Mouse (Mus musculus) heart, adult 2 months (tissue): Measurements from ENCODE around the gene Tmem53. TPM values are rescaled to one million over a fixed set of nuclear protein-coding genes. Genes with fewer than 3 reads are reported as not detected.
"Not testable (repeated sequence)": the region's sequence is repeated elsewhere in the genome, so short reads cannot be mapped to it uniquely, and the experiment has no call there.

Experiments used
- DNase-seq, 2 experiments: peaks; one replicate each; pipeline ENCODE4 v3.0.0; 2021
- H3K27ac ChIP-seq: fragments of 200-600 bp; 2 replicates; pipeline ENCODE4 v1.8.1; 2022
- H3K27me3 ChIP-seq: fragments of 200-500 bp; 2 replicates; pipeline ENCODE4 v1.6.1; 2012; ENCODE audit warnings: mild to moderate bottlenecking, low read length, inconsistent platforms, mixed read lengths; ENCODE audit not compliant: control insufficient read depth, insufficient read depth
- H3K36me3 ChIP-seq: fragments of 200-500 bp; 2 replicates; pipeline ENCODE4 v1.6.1; 2012; ENCODE audit warnings: low read length, inconsistent platforms; ENCODE audit not compliant: control insufficient read depth, insufficient read depth
- H3K4me1 ChIP-seq: fragments of 200-500 bp; 2 replicates; pipeline ENCODE4 v1.6.1; 2011; ENCODE audit warnings: low read length; ENCODE audit not compliant: control insufficient read depth, insufficient read depth
- H3K4me3 ChIP-seq: fragments of 200-600 bp; 2 replicates; pipeline ENCODE4 v1.8.1; 2022
- H3K79me2 ChIP-seq: fragments of 200-500 bp; replicated peaks from 2 replicates; pipeline ENCODE4 v1.6.1; 2012; ENCODE audit warnings: mild to moderate bottlenecking, inconsistent platforms, low read length, moderate library complexity, mixed read lengths; ENCODE audit not compliant: control insufficient read depth, insufficient read depth
- H3K9ac ChIP-seq: fragments of 200-500 bp; 2 replicates; pipeline ENCODE4 v1.6.1; 2012; ENCODE audit warnings: low read depth, mild to moderate bottlenecking, control low read depth, inconsistent platforms, low read length, mixed read lengths
- CTCF ChIP-seq: fragments of 200-600 bp; IDR thresholded peaks from 2 replicates; pipeline ENCODE4 v1.8.1; 2022; ENCODE audit warnings: antibody characterized with exemption, mild to moderate bottlenecking, moderate library complexity
- EP300 ChIP-seq: fragments of 200-500 bp; IDR thresholded peaks from 2 replicates; pipeline ENCODE4 v1.6.1; 2011; ENCODE audit warnings: low read depth, low read length, control low read depth; ENCODE audit not compliant: insufficient read depth
- POLR2A ChIP-seq: fragments of 200-500 bp; IDR thresholded peaks from 2 replicates; pipeline ENCODE4 v1.6.1; 2011; ENCODE audit warnings: mild to moderate bottlenecking, low read depth, low read length, control low read depth; ENCODE audit not compliant: insufficient read depth
- WGBS: fragments of 180-500 bp; shearing (Covaris S2); methylation state at CpG from one replicate; pipeline ENCODE4 v1.1.7; 2018; 5-methylcytosine and 5-hydroxymethylcytosine counted together
- intact Hi-C: fragments of 180-260 bp; cut with DNase I; formaldehyde crosslinking; loops from one replicate; pipeline ENCODE4 v1.15.1; 2025
- polyA plus RNA-seq: library from polyadenylated mRNA; depleted of rRNA; stranded (reverse); fragments of >200 nt; gene quantifications from 2 replicates; pipeline ENCODE4 v1.2.3, GENCODE M21; 2012
- total RNA-seq, 2 experiments: library from RNA; stranded (reverse); gene quantifications; 2 replicates each; pipeline ENCODE4 v1.2.3; 2021

Tmem53 gene
- total and polyA plus RNA-seq, 3 experiments: 25.0 to 62.3 (median 30.6) TPM

DNA sequence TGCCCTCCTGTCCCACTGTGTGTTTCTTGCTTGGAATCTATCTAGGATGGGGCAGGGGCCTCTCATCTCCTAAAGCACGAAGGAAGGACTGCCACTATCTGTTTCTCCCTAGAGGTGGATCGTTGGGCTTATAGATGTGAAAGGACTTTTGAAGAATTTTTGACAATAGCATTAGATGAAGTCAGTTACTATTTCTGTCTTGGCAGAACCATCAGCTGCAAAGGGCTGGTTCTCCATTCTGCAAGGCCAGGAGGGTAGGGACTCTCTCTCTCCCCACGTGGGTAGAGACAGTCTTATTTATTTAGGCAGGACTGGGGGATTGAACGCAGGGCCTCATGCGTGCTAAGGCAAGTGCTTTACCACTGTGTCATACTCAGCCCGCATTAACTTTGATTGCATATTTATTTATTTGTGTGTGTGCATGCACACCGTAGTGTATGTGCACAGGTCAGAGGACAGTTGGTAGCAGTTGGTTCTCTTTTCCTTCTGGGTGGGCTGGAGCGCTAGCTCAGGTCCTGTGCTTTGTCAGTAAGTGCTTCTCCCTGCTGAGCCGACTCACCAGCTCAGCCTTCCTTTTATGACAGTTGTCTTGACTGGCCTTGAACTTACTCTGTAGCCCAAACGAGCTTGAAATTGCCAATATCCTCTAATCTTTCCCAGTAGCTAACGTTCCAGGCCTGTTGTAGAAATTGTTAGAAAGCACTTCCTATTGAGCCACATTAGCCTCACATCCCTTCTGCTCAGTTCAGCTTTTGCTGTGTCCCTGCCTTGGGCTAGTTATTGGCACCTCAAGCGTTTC, 1.7 kb downstream of the Tmem53 start:
- TF ChIP-seq POLR2A (no peak), EP300 (no peak), CTCF (no peak)
- H3K27me3 ChIP-seq: no peaks in the 10 kb centered on the region
- no peaks in the 10 kb centered on the region for H3K36me3 ChIP-seq
- DNase-seq: no peak
- intact Hi-C loops: no loop called here
- 42% methylated on average over 12 of the region's 12 CpGs for WGBS
- no peak overlapping the region for H3K9ac ChIP-seq
- peak overlapping the region; percentile 83 for H3K27ac ChIP-seq
- no peaks in the 10 kb centered on the region for H3K79me2 ChIP-seq
- H3K4me1 ChIP-seq: peaks cover 12% of the 10 kb centered on the region
- no peak overlapping the region for H3K4me3 ChIP-seq

DNA sequence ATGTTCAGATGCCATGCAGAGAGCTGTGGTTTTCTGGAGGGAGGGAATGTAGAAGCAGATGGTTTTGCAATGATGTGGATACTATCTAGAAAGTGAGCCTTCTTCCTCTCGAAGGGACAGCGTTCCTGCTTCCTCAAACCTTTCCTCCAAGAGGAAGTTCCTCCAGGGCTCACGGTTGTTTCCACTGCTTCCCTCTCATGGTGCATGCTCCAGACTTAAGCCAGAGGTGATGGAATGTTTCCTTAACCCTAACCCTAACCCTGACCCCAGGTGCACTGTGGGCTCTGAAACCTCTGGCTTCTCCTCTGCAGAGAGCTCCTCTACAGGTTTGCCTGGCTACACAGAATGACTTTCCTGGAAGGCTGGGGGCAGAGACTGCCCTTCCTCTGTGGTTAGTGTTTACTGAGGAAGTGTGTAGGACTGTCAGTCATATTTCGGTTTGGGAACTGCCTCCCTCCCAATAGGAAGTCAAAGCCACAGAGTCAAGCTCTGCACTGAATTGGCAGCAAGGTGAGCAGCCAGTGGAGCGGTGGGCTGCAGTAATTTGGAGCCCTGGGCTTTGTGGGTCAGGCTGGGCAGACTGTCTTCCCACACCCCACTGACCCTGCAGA, 2.4 kb downstream of the Tmem53 start:
- no peak overlapping the region for H3K9ac ChIP-seq
- WGBS: 35% methylated on average over 5 of the region's 5 CpGs
- no peaks in the 10 kb centered on the region for H3K27me3 ChIP-seq
- TF ChIP-seq CTCF: no peak
- no peak for TF ChIP-seq EP300
- H3K4me1 ChIP-seq: peaks cover 12% of the 10 kb centered on the region
- DNase-seq: no peak
- H3K27ac ChIP-seq: no peak overlapping the region
- intact Hi-C loops: no loop called here
- H3K79me2 ChIP-seq: no peaks in the 10 kb centered on the region
- H3K4me3 ChIP-seq: no peak overlapping the region
- no peaks in the 10 kb centered on the region for H3K36me3 ChIP-seq

DNA sequence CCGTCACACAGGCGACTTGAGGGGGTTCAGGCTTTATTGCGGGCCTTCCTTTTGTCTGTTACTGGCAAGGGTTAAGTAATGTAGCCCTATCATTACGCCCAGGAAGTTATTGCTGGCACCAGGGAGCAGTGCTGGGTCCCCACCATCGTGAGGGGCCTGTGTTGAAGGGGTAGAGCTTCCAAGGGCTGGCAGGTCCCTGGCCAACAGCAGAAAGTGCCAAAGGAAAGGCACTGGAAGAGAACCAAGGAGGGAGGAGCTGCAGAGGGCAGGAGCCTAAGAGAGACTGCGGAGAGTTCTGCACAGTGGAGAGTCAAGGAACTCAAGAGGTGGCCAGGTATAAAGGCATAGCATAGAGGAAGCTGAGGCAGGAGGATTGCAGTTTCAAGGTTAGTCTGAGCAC, 2.9 kb downstream of the Tmem53 start:
- TF ChIP-seq POLR2A (no peak), EP300 (no peak), CTCF (no peak)
- DNase-seq: no peak
- Histone ChIP-seq H3K27me3 (no peaks in the 10 kb centered on the region), H3K9ac (no peak overlapping the region), H3K27ac (no peak overlapping the region), H3K4me3 (no peak overlapping the region), H3K4me1 (peaks cover 12% of the 10 kb centered on the region), H3K36me3 (no peaks in the 10 kb centered on the region), H3K79me2 (no peaks in the 10 kb centered on the region)
- intact Hi-C loops: no loop called here
- WGBS: 48% methylated on average over 6 of the region's 6 CpGs

DNA sequence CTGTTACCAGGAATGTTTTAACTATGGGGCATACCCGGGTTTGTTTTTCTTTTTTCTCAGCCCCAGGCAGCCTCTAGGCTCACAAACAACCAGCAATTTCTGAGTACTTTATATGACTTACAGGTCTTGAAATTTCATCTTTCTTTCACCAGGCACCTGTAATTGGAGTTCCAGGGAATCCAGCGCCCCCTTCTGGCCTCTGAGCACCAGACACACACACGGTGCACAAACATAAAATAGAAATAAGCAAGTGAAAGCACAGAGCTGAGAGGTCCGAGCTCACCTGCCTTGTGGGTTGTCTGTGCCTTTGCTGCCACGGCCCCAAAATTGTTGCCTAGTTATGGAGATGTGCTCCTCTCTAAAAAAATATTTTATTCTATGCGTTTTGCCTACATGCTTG, 8.2 kb downstream of the Tmem53 start:
- H3K36me3 ChIP-seq, H3K4me3 ChIP-seq, H3K79me2 ChIP-seq, H3K27me3 ChIP-seq, H3K4me1 ChIP-seq, intact Hi-C loops, DNase-seq, H3K27ac ChIP-seq, H3K9ac ChIP-seq: not testable (repeated sequence)
- WGBS: 70% methylated on average over 6 of the region's 6 CpGs
- peak; percentile 17; the same call in 1 of the 2 replicates for TF ChIP-seq CTCF

DNA sequence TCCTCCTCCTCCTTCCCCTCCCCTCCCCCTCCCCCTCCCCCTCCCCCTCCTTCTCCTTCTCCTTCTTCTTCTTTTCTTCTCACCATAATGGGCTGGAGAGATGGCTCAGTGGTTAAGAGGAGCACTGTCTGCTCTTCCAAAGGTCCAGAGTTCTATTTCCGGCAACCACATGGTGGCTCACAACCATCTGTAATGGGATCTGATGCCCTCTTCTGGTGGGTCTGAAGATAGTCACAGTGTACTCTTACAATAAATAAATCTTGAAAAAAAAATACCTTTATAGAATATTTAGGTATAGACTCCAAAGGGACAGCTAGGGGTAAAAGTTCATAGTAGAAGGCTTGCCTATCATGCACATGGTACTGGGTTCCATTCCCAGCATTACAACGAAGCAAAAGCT, 9.5 kb downstream of the Tmem53 start:
- no peak overlapping the region for H3K9ac ChIP-seq
- intact Hi-C loops: no loop called here
- no peaks in the 10 kb centered on the region for H3K79me2 ChIP-seq
- no peaks in the 10 kb centered on the region for H3K36me3 ChIP-seq
- H3K27me3 ChIP-seq: no peaks in the 10 kb centered on the region
- H3K27ac ChIP-seq: no peak overlapping the region
- no peak for DNase-seq
- H3K4me3 ChIP-seq: no peak overlapping the region
- 86% methylated on average over 2 of the region's 2 CpGs for WGBS
- H3K4me1 ChIP-seq: no peaks in the 10 kb centered on the region
- no peak for TF ChIP-seq EP300
- TF ChIP-seq CTCF: no peak
- no peak for TF ChIP-seq POLR2A

DNA sequence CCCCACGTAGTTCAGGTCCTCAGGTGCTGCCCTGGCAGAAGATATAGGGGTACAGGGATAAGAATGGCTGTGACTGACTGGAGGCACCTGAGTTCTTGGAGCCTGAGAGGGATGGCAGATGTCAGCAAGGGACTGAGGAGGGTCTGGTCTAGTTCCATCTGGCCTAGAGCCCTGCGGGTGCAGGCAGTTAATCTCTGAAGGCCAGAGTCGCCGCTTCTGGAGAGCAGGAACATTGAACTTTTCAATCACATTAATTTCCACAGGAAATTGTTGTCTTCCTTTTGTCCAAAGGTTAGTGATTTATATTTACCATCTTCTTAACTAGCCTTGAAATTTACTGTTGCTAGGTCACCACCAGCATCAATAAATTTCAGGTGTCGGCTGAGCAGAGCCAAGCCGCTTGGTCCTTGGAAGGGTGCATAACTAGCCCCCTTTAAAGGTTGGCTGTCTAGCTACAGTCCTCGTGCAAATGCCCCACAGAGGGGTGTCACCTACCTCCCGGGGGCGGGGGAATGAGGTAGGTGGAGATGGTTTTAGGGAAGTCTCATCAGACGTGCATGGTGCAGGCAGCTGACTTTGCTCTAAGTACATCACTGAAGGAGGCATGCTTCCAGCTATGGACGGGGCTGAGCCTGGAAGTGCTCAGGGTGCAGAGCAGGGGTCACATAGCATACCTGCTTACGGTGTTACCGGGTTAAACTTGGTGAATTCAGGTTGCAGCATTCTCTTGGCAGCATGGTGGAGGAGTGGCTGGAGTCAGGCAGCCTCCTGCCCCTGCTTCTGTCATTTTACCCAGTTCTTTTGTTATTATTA, 10.6 kb downstream of the Tmem53 start:
- Histone ChIP-seq H3K79me2 (no peaks in the 10 kb centered on the region), H3K27me3 (no peaks in the 10 kb centered on the region), H3K27ac (no peak overlapping the region), H3K4me1 (no peaks in the 10 kb centered on the region), H3K4me3 (no peak overlapping the region), H3K9ac (no peak overlapping the region), H3K36me3 (no peaks in the 10 kb centered on the region)
- DNase-seq: no peak
- TF ChIP-seq POLR2A (no peak), EP300 (no peak), CTCF (no peak)
- intact Hi-C loops: no loop called here
- WGBS: 59% methylated on average over 13 of the region's 13 CpGs
